Mouse (Mus musculus) adrenal gland, postnatal 25 days (tissue): ENCODE measurements around the gene Col25a1. TPM values are rescaled to one million over a fixed set of nuclear protein-coding genes. Genes with fewer than 3 reads are reported as not detected.

ENCODE experiments used
- DNase-seq: peaks from one replicate; pipeline ENCODE4 v3.0.0; 2021; ENCODE audit warnings: mixed read lengths
- total RNA-seq: library from RNA; stranded (reverse); gene quantifications from 2 replicates; pipeline ENCODE4 v1.2.3, GENCODE M21; 2021

Gene Col25a1
- total RNA-seq, 1 experiment from 2014 or later: 10.3 TPM

DNA sequence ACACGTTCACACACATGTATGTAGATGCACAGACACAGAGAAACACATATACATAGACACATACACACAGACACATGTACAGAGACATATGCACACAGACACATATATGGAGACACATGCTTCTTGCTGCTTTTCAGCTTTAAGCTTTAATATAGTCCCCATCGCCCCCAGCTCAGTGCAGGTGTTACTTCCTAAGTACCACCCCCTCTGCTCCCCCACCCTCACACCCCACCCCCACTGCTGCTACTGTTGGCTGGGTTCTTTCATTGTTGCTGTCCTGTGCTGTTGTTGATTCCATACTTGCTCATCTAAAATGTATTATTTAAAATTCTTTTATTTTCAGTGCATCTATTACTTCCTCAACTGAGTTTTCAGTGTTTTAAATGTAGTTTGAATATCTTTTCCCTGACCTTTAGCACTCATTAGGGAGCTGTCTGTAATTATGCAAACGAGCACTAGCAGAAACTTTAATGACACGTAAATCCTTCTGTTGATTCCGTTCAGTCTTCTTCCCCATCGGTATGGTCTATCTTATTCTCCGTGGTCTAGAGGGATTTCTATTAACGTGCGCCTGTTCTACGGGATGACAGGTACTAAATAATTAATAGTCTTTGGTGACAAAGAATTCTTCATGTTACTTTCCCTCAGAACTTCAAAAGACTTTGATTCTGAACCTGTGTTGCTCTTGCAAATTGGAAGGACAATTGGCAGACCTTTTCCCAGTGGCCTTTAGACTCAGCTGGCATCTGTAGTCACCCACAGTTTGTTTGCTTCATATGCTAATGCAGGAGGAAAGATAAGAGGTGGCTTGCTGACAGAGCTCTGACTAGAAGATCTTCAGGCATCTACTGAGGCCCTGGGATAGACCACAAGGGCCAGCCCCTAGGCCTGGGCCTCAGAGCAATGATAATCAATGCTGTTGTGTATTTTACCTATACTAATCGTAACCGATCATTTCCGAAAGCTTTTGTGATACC, 196.0 kb downstream of the Col25a1 start:
- no peak for DNase-seq

- DNase-seq: no peak
Measured at GRCm38 (mm10) chr3:130328909-130329308, 197.6 kb downstream of the Col25a1 start.

- DNase-seq: no peak
Measured at GRCm38 (mm10) chr3:130329833-130330555, 198.7 kb downstream of the Col25a1 start.

GRCm38 (mm10) chr3:130330556-130330950, 199.3 kb downstream of the Col25a1 start:
- DNase-seq: no peak

DNA sequence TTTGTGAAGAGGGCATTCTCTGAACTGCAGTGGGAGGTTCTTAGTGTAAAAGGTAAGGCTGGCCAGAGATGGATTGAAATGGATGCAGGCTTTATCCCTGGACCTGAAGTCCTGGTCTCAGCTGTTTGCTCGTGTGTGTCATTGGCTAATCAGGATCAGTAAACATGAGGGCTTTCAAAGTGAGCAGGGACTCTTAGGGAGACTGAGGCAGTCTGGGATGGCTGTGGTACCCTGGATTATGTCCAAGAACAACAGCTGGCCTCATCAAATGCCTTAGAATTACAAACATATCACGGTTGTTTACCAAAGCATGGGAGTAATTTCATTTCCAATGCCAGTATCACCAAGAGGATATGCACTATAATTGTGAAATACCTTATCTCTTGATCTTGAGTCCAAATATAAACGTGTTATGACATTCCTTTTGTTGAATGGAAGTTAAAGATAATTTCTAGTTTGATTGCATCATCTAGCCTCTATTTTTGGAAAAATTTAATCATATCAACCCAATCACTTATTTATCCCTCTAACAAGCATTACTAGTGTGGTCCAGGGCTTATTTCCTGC, 201.1 kb downstream of the Col25a1 start:
- DNase-seq: no peak

DNA sequence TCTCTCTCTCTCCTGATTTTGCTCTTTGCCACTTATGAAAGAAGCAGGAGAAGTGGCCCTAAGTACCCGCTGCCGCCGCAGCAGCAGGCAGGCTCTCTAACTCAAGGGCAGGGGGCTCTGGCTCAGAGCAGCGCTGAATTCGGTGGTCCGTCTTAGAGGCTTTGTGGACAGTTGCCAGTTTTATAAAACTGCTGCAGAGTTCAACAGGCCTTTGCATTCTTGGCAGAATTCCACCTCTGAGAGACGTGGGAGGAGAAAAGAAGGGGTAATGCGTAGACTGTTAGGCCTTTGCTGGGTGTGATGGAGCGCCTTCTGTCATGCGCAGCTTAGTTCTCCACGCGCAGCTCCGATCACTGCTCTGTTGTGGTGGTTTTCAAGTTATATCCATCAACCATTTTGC, 206.6 kb downstream of the Col25a1 start:
- DNase-seq: peak; percentile 13

DNA sequence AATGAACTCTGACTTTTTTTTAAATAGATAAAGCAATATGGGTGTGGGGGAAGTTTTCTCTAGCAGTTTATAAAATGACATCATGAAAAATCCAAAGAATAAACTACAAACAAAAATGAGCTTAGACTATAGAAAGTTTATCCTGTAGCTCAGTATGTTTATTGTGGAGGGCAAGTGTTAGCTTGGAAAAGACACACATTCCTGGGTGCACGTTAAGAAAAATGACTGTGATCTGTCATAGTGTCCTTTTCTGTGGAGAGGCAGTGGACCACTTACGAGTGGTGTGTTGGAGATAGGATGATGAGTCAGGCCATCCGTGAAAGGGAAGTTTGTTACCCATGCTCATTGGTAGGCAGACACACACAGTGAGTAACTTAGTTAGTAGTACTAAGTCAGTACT, 207.1 kb downstream of the Col25a1 start:
- DNase-seq: no peak

- DNase-seq: no peak
Measured at GRCm38 (mm10) chr3:130350161-130350560, 218.9 kb downstream of the Col25a1 start.

DNA sequence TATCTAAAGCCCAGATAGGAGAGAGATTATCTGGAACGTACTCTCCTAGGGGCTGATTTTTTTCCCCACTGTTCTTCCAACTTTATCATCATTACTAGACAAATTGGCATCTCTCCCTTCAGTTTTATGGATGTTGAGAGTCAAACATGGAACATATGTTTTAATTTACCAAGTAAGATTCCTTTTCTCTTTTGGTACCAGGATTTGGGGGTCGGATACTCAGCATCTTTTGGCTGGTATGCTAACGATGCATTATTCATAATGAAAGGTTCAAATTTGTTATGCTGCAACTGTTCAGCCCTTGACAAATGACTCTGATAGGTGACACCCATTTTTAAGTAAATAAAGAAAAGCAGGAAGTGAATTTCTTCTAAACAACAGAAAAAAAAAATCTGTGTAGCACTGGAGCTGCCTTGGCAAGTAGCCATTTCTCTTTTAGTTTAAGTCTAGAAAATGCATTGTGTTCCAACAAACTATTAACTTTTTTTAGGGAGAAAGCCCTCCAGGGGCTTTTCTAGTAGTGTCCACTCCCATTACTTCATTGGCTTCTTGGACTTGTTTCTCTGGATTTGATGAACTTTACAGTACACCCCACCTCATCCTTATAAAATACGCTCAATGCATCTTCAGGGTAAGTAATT, 223.2 kb downstream of the Col25a1 start:
- DNase-seq: no peak

- DNase-seq: no peak
Measured at GRCm38 (mm10) chr3:130356575-130357173, 225.4 kb downstream of the Col25a1 start.

DNA sequence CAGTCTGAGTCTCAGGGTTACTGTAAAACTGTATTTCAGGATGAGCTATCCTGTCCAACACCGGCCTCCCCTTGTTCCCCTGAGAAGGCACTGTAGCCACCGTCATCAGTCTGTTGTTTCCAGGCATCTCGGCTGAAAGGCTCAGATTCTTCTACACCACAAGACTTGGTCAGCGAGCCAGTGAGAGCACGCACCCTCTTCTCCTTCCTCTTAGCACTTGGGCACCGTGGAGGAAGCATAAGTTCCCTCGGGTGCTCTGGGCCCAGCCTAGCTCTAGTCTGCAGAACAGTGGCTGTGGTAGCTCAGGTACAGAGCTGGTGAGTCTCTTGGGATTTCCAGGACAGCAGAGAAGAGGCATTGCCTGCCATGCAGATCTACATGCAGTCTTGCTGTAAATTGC, 229.5 kb downstream of the Col25a1 start:
- no peak for DNase-seq

GRCm38 (mm10) chr3:130361922-130362321, 230.6 kb downstream of the Col25a1 start:
- no peak for DNase-seq

- DNase-seq: no peak
Measured at GRCm38 (mm10) chr3:130362797-130363367, 231.6 kb downstream of the Col25a1 start.

- no peak for DNase-seq
Measured at GRCm38 (mm10) chr3:130366917-130367610, 235.8 kb downstream of the Col25a1 start.

- DNase-seq: no peak
Measured at GRCm38 (mm10) chr3:130368352-130368751, 237.1 kb downstream of the Col25a1 start.

- no peak for DNase-seq
Measured at GRCm38 (mm10) chr3:130369113-130369512, 237.8 kb downstream of the Col25a1 start.

DNA sequence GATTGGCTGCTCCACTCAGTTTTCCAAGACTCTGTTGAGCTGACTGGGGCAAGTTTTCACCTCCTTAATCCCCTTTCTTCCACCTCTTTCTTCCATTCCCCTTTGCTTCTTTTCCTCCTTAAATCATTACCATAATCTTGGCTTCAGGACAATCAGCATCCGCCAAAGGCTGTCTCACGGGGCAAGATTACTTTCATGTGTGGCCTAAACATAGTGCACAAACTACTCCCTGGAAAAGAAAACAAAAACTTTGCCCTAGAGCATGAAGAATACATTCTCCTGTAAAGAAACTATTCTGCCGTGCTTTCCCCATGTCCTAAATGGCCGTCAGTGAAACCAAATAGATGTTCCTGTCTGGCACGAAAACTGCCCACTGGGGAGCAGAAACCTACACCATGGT, 238.9 kb downstream of the Col25a1 start:
- DNase-seq: no peak

DNA sequence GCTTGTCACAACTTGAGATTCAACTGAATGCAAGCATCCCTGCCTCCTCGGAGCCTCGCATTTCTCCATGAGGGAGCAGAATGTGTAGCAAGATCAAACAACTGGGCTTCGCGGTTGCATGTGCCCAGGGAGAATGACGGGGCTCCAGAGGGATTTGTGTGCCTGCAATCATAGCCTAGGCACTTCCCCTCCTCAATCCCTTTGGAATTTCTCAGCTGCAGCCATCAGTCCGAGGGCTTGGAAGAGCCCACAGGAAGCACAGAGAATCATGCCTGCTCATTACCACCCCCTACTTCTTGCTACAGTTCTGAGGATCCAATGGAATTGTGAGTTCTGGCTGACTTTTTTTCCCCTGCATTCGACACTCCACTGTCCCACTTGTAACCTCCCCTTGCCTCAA, 241.8 kb downstream of the Col25a1 start:
- no peak for DNase-seq

- no peak for DNase-seq
Measured at GRCm38 (mm10) chr3:130374620-130375341, 243.5 kb downstream of the Col25a1 start.

GRCm38 (mm10) chr3:130377786-130378185, 246.5 kb downstream of the Col25a1 start:
- no peak for DNase-seq
